Mouse (Mus musculus) MEL-GATA-1-ER (cell line): ENCODE measurements around the gene Tlnrd1.

Experiments used
- DNase-seq: peaks from one replicate; pipeline ENCODE4 v3.0.0-alpha.2; 2012; ENCODE audit warnings: low read depth; ENCODE audit errors: extremely low read depth

Gene Tlnrd1

DNA sequence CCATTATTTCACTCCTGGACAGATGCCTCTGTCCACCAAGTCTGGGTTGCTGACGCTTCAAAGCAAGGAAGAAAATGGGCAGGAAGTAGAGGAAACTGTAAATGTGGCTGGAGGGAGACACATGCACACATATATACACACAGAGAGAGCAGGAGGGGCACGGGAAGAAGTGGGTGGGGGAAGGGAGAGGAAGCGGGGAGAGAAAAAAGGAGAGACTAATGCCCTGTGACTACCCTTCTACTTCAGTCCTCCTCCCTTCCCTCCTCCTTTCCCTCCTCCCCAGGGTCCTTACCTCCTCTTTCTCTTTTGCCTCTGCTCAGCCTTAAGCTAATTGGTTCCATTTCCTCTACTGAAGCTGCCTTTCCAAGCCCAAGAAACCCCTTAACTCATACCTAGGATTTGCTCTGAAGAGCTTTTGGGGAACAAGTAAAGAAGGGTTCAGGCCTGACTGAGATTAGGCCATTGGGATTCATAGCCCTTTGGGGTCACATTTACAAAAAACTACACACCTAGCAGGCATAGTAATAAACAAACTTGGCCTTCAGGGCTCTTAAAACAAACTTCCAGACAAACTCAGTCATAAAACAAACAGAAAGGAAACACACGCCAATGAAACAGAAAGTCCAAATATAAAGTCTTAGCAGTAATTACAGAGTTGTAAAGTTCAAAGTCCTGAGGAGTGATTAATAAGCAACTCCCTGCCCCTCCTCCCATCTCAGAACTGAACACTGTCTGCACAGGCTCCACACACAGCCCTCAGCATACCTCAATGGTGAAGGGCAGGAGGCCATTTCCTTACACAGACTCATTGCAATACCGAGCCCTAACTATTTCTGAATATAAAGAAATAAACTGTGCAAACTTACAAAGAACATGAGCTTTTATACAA, 36.7 kb downstream of the Tlnrd1 start:
- no peak for DNase-seq

DNA sequence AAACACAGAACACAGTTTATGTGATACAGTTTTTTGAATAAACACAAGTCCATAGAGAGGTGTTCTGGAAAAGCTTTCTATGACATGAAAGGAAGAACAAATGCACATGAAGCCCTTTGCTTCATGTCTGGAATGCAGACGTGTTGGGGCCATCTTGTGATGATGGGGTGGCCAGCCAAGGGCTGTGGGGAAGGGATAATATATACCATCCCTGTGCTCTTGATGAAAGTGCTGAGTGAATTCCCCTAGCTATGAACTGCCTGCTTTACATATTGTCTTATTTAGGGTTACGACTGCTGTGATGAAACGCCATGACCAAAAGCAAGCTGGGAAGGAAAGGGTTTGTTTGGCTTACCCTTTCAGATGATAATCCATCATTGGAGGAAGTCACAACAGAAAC, 39.3 kb downstream of the Tlnrd1 start:
- DNase-seq = no peak

DNA sequence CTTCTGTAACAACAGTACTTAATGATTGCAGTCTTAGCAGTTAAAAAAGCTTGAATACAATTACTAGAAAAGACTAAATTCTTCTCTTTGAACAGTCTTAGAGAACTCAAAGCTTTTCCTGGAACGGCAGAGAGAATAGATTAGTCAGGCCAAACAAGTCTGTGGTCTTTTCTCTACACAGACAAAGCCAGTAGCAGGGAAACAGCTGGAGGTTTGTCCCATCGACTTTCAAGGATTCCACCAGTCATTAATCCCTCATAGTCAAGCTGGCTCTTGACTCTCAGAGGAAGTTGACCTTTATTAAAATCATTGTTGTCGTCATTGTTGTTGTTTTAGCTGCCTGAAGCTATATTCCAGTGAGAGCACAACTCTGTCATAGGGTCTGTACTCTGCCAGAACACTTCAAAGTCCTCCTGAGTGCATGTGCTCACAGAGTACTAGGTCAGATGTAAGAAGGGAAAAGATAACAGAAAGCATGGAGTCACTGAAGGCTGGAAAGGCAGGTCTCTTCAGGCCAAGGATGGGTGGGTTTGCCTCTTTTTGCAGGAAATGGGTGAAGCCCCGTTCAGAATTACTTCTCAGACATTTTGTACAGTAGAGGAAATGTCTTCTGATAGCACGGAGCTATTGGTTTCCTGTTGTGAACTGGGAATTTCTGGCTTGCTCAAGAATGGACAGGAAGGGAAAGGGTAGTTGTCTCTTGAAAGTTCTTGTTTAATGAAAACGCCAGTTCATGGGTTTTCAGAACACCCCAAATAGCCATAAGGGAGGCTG, 41.4 kb downstream of the Tlnrd1 start:
- no peak for DNase-seq

DNA sequence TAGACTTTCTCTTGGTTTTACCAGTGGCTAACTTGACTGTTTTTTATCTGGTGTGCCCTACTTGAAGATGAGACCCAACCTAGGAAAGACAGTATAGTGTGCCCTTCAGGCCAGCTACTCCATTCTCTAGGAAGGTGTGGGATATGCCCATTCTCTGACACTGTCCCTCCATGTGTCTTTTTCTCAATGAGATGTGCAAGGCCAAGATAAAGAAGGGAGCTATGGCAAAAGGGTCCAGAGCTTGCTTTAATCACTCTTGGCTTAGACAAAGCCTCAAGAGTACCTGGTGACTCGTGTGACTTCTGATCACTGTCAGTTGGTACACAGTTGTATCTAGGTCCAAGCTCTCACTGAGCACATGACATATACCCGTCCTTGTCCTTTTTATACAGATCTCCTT, 44.0 kb downstream of the Tlnrd1 start:
- no peak for DNase-seq

DNA sequence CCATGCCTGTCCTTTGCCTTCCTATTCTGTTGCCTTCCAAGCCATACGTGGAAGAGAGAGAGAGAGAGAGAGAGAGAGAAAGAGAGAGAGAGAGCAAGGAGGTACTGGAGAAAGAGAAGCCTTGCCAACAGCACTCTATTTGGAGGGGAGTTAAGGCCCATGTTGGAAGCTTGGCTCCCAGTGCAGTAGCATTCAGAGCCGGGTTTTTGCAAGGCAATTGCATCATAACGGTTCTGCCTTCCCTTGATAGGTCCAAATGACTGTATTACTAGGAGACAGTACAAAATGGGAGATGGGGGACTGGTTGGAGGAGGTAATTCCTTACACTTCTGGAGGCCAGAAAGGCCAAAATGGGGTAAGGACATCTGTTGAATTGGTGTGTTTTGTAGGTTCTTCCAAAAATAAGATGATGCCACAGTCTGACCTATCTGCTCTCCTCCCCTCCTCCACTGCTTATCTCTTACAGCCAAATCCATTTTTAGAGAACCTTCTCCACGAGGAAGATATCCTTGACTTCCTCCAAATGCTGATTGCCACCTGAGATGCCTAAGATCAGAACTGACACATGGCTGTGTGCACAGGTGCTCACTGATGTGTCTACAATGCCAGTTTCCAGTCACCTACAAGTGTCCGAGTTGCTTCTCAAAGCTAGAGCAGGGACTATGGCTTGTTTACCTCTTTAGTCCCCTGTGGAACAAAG, 45.4 kb downstream of the Tlnrd1 start:
- no peak for DNase-seq
